Mouse (Mus musculus) embryonic facial prominence, embryonic 13.5 days (tissue): Measurements from ENCODE around the gene Ggnbp2. TPM values are rescaled to one million over a fixed set of nuclear protein-coding genes. Genes with fewer than 3 reads are reported as not detected.
"Not testable (repeated sequence)": the region's sequence is repeated elsewhere in the genome, so short reads cannot be mapped to it uniquely, and the experiment has no call there.

Experiments used
- ATAC-seq: fragments of 200-750 bp; cut with Nextera tagmentation; 2 replicates; pipeline ENCODE4 v1.8.0; 2017; ENCODE audit warnings: low read depth; ENCODE audit not compliant: insufficient number of reproducible peaks, insufficient read depth, low FRiP score, low TSS enrichment
- H3K27ac ChIP-seq: fragments of 300-500 bp; sonication (generic); 2 replicates; pipeline ENCODE4 v1.5.1; 2015; ENCODE audit warnings: moderate library complexity, mild to moderate bottlenecking, inconsistent platforms
- H3K27me3 ChIP-seq: fragments of 300-500 bp; sonication (generic); 2 replicates; pipeline ENCODE4 v1.6.1; 2015; ENCODE audit warnings: mild to moderate bottlenecking, inconsistent platforms
- H3K36me3 ChIP-seq: fragments of 300-500 bp; sonication (generic); 2 replicates; pipeline ENCODE4 v1.6.1; 2015; ENCODE audit warnings: mild to moderate bottlenecking, inconsistent platforms
- H3K4me1 ChIP-seq: fragments of 300-500 bp; sonication (generic); 2 replicates; pipeline ENCODE4 v1.6.1; 2015; ENCODE audit warnings: inconsistent platforms
- H3K4me2 ChIP-seq: fragments of 300-500 bp; sonication (generic); 2 replicates; pipeline ENCODE4 v1.6.1; 2015; ENCODE audit warnings: moderate library complexity, mild to moderate bottlenecking, inconsistent platforms
- H3K4me3 ChIP-seq: fragments of 300-500 bp; sonication (generic); 2 replicates; pipeline ENCODE4 v1.5.1; 2015; ENCODE audit warnings: mild to moderate bottlenecking, inconsistent platforms
- H3K9ac ChIP-seq: fragments of 300-500 bp; sonication (generic); 2 replicates; pipeline ENCODE4 v1.6.1; 2015; ENCODE audit warnings: mild to moderate bottlenecking, inconsistent platforms
- H3K9me3 ChIP-seq: fragments of 300-500 bp; sonication (generic); 2 replicates; pipeline ENCODE4 v1.6.1; 2016; ENCODE audit warnings: inconsistent platforms
- WGBS: fragments of 180-500 bp; shearing (Covaris S2); methylation state at CpG from one replicate; pipeline ENCODE4 v1.1.7; 2015; ENCODE audit warnings: mixed read lengths; 5-methylcytosine and 5-hydroxymethylcytosine counted together
- polyA plus RNA-seq: library from polyadenylated mRNA; unstranded; fragments of >200 nt; fragmentation: Nextera tagmentation; extraction: Ambion mirVana; gene quantifications from 2 replicates; pipeline ENCODE4 v1.2.1, GENCODE M21; 2015

The Ggnbp2 gene
- polyA plus RNA-seq, 1 experiment from 2014 or later: 71.8 TPM

DNA sequence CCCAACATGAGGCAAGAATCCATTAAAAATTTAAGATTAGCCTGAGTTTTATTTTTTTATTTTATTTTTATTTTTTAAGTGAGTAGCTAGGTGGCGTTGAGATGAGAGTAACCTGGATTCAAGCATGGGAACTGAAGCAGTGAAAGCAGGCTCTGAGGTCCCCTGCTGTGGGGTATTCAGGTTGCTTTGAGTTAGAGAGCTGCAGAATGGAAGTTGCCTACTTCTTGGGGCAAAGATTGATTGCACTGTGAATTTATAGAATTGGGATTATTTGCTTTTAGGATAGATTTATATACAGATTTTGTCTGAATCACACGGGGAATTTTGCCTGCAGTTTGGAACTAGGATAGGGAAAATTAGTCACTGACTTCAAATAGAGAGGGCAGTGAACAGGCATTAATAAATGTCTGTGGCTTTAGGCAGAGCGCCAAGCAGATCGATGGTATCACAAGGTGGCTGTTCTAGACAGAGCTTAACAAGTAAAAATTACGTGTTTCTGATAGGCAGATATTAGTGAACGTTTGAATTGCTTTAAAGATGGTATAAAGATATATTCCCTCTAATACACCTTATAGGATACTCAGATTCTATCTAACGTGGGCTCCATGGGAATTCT lies 23.0 kb downstream of the Ggnbp2 start:
- WGBS: 87% methylated on average over 7 of the region's 7 CpGs
- Histone ChIP-seq H3K4me3 (no peak overlapping the region), H3K9ac (no peak overlapping the region), H3K27ac (no peak overlapping the region), H3K4me1 (no peaks in the 10 kb centered on the region), H3K9me3 (no peaks in the 10 kb centered on the region), H3K4me2 (no peak overlapping the region), H3K27me3 (no peaks in the 10 kb centered on the region), H3K36me3 (peaks cover 72% of the 10 kb centered on the region)
- no peak for ATAC-seq

DNA sequence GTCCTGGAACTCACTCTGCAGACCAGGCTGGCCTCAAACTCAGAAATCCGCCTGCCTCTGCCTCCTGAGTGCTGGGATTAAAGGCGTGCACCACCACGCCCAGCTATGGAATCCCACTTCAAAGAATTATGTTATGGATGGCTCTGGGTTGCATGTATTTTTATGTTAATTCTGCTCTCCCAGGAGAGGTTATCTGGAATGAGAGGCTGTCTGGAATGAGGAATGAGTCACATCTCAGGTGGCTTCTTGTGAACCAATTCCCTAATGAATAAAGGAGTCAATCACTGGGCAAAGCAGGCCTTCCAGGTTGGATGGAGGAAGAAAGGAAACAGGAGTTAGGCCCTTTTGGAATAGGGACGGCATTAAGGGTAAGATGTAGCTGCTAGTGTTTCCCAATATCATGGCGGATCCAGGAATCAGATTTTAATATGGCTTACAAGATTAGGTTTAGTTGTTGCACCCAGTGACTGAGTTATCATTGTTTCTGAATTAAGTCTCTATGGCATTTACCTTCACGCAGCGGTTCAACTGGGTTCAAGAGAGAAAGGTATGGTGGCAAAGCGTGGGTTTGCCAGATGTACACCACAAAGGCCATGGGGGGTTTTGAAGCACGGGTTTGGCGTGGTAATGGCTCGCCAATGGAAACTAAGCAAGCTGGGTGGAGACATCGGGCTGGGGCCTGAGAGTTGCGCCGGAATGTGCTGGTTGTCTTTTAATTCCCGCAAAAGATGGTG lies 23.7 kb downstream of the Ggnbp2 start:
- ATAC-seq: no peak
- Histone ChIP-seq H3K4me1 (no peaks in the 10 kb centered on the region), H3K9me3 (no peaks in the 10 kb centered on the region), H3K4me3 (no peak overlapping the region), H3K9ac (no peak overlapping the region), H3K27ac (no peak overlapping the region), H3K4me2 (no peak overlapping the region), H3K27me3 (no peaks in the 10 kb centered on the region), H3K36me3 (peaks cover 67% of the 10 kb centered on the region)
- WGBS: 94% methylated on average over 15 of the region's 15 CpGs

DNA sequence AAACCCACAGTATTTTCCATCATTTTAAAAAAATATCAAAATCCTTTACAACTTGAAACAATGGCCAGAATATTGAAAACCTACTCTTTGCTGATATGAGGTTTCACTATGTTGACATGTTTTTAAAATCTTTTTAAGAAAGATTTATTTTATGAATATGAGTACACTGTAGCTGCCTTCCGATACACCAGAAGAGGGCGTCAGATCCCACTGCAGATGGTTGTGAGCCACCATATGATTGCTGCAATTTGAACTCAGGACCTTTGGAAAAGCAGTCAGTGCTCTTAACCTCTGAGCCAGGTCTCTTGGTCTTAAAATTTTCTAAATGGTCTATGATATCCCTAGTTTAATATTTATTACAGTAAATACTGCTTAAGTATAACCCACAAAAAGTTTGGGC lies 31.3 kb downstream of the Ggnbp2 start:
- H3K4me3 ChIP-seq: no peak overlapping the region
- H3K9ac ChIP-seq: no peak overlapping the region
- H3K4me1 ChIP-seq: no peaks in the 10 kb centered on the region
- ATAC-seq: no peak
- WGBS: 93% methylated on average over 2 of the region's 2 CpGs
- H3K36me3 ChIP-seq: peaks cover 69% of the 10 kb centered on the region
- H3K27me3 ChIP-seq: no peaks in the 10 kb centered on the region
- no peak overlapping the region for H3K27ac ChIP-seq
- H3K9me3 ChIP-seq: no peaks in the 10 kb centered on the region
- H3K4me2 ChIP-seq: no peak overlapping the region

DNA sequence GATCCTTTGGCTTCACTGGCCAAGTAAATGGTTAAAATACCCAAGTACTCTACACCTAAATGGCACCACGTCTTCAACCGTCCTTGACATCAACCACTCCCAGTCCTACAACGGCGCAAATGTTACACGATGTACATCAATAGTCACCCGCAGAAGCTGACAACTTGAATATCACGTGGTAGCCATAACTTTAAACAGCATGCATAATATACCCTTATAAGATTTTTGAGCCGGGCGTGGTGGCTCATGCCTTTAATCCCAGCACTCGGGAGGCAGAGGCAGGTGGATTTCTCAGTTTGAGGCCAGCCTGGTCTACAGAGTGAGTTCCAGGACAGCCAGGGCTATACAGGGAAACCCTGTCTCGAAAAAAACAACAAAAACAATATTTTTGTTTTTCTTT lies 41.1 kb downstream of the Ggnbp2 start:
- Histone ChIP-seq H3K9ac (peak overlapping the region; percentile 91), H3K27ac (peak overlapping the region; percentile 73; the same call in 1 of the 2 replicates), H3K4me1 (peaks cover 22% of the 10 kb centered on the region), H3K36me3 (peaks cover 36% of the 10 kb centered on the region), H3K4me2 (peak overlapping the region; percentile 86), H3K4me3 (peak overlapping the region; percentile 77)
- 73% methylated on average over 11 of the region's 11 CpGs for WGBS
- not testable (repeated sequence) for H3K27me3 ChIP-seq, ATAC-seq, H3K9me3 ChIP-seq

DNA sequence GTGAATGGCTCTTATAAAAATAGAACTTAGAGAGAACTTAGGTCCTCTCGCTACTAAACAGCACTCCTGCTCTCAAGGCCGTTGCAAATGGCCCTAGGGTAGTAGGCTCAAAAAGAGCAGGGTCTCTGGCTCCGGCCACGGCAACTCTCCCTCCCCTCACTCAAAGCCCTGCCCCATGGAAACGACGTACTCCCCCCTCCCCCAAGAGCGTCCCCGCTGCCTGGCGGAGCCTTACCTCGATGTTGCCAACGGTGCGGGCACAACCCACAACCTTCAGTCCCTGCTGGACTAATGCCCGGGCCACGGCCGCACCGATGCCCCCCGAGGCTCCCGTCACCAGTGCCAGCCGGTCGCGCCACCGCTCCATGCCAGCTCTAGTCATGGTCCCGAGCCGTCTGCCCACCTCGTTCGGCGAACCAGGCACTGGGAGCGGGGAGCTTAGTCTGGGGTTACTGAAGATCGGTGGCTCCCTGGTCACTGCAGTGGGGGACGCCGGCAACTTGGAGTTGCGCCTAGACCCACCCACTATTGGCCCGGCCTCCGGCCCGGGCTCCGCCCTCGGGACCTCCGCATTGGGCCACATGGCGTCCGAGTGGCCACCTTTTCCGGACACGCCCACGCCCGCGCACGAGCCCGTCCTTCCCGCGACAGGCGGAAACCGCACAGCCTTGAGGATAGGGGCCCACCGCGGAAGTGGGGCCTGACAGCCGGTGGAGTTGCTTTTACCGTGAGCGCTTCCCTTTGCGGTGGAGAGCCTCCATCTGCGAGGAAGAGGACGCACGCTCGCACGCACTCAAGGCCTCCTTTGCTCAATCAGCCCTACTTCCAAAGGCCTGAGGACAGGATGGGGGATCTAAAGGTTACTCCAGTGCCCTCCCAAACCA lies 41.9 kb downstream of the Ggnbp2 start, which contains the start of gene Dhrs11:
Dhrs11 (minus strand) TSS at position 479 of the 884 bp plus-strand sequence.
- under 1% methylated on average over 62 of the region's 62 CpGs for WGBS
- H3K4me2 ChIP-seq: peak within 1 kb of the TSS; percentile 86
- H3K9ac ChIP-seq: peak within 1 kb of the TSS; percentile 91
- peaks cover 22% of the 10 kb centered on the region for H3K4me1 ChIP-seq
- H3K36me3 ChIP-seq: peaks cover 28% of the 10 kb centered on the region
- peak within 1 kb of the TSS; percentile 77 for H3K4me3 ChIP-seq
- H3K9me3 ChIP-seq: no peaks in the 10 kb centered on the region
- H3K27ac ChIP-seq: peak within 1 kb of the TSS; percentile 73
- H3K27me3 ChIP-seq: no peaks in the 10 kb centered on the region
- peak; percentile 81 for ATAC-seq

DNA sequence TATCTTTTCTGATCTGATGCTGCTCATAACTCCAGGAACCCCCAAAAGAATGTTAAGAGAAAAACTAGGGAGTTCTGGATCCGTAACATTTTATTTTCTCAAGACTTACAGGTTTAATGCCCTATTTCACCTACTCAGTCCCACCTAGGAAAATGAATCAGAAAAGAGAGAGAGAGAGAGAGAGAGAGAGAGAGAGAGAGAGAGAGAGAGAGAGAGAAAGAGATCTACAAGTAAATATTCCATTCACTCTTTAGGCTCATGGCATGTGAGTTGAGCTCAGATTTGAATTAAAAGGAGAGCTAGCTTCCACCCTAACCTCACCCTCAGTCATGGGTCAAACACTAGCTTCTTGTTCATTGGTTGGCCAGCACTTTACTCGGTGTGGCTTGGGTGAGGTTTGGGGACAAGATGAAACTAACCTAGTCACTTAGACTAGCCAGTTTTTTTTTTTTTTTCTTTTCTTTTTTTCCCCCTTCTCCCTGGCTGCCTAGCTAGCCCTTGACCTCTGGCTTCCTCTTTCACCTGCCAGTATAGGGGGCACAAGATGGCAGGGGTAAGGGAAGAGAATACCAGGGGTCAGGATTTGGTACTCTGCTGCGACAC lies 42.6 kb downstream of the Ggnbp2 start:
- no peaks in the 10 kb centered on the region for H3K9me3 ChIP-seq
- H3K4me2 ChIP-seq: peak overlapping the region; percentile 86
- H3K36me3 ChIP-seq: peaks cover 23% of the 10 kb centered on the region
- peaks cover 22% of the 10 kb centered on the region for H3K4me1 ChIP-seq
- no peaks in the 10 kb centered on the region for H3K27me3 ChIP-seq
- no peak for ATAC-seq
- H3K27ac ChIP-seq: no peak overlapping the region
- H3K9ac ChIP-seq: peak overlapping the region; percentile 91
- WGBS: 47% methylated on average over 3 of the region's 3 CpGs
- peak overlapping the region; percentile 77 for H3K4me3 ChIP-seq

DNA sequence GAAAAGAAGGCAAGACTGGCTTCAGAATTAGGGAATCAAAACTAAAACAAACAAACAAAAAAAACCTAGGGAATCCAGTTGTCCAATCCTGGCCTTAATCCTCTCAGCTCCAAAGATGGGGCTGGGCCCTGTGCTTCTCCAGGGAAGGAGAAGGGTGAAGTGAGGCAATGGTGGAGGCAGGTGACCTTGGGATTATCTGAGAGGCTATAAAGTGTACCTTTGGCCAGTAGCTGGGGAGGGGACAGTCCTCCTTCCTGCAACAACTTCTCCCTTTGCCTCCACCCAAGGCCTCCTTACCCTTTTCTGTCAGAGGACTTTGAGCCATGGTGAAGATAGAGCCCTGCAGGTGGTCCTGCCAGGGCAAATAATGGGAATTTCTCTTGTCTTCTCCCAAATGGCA lies 43.1 kb downstream of the Ggnbp2 start:
- H3K27ac ChIP-seq: no peak overlapping the region
- H3K4me1 ChIP-seq: peaks cover 22% of the 10 kb centered on the region
- ATAC-seq: no peak
- peak overlapping the region; percentile 86 for H3K4me2 ChIP-seq
- 0 out of 2 replicates have a peak overlapping the region, but pooled peaks have one; percentile 32 for H3K9ac ChIP-seq
- H3K4me3 ChIP-seq: no peak overlapping the region
- H3K27me3 ChIP-seq: no peaks in the 10 kb centered on the region
- no peaks in the 10 kb centered on the region for H3K9me3 ChIP-seq
- peaks cover 20% of the 10 kb centered on the region for H3K36me3 ChIP-seq

DNA sequence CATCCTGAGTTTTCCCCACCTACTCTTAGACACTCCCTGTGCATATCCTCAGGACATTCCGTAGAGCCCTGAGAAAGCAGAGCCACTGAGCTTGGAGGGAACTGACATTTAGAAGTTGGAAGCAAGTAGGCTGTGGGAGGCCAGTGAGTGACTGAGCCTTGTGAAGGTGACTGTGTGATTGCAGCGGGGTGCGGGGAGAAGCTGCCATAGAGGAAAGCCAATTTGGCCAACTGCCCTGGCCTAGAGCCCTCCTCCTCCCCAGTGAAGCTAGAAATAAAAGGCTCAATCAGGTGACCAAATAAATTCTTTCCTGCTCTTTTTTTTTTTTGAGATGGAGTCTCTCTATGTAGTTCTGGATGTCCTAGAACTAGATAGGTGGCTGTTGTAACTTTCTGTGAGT lies 44.4 kb downstream of the Ggnbp2 start:
- Histone ChIP-seq H3K4me2 (no peak overlapping the region), H3K27me3 (no peaks in the 10 kb centered on the region), H3K36me3 (peaks cover 13% of the 10 kb centered on the region), H3K4me3 (no peak overlapping the region), H3K9ac (peak overlapping the region; percentile 27; the same call in 1 of the 2 replicates), H3K27ac (no peak overlapping the region; the same call in 1 of the 2 replicates), H3K9me3 (no peaks in the 10 kb centered on the region), H3K4me1 (peaks cover 22% of the 10 kb centered on the region)
- 81% methylated on average over 3 of the region's 3 CpGs for WGBS
- ATAC-seq: no peak

DNA sequence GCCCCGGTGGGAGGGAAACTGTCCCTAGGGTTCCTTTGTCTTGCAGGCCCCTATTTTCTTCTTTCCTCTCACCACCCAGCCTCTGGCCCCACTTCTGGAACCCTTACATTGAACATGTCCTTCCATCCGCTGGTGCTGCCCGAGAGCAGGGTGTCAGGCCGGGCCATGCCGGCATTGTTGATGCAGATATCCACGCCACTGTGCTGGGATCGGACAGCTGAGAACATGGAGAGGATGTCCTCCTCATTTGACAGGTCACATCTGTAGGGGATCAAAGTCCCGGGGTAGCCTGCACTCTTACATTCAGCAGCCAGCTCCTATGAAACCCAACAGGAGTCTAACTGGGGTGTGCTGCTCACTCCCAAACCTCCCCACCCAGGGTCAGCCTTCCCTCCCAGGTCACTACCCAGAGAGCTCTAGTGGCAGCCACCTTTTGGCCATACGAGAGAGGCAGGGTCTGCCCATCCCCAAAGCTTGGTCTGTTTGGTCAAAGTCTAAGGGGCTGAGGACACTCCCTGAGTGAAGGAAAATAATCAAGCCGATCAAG lies 45.3 kb downstream of the Ggnbp2 start:
- Histone ChIP-seq H3K4me1 (peaks cover 22% of the 10 kb centered on the region), H3K27me3 (no peaks in the 10 kb centered on the region), H3K36me3 (peaks cover 10% of the 10 kb centered on the region), H3K9me3 (no peaks in the 10 kb centered on the region), H3K9ac (no peak overlapping the region), H3K4me3 (no peak overlapping the region), H3K27ac (no peak overlapping the region), H3K4me2 (no peak overlapping the region)
- 89% methylated on average over 10 of the region's 10 CpGs for WGBS
- ATAC-seq: no peak

DNA sequence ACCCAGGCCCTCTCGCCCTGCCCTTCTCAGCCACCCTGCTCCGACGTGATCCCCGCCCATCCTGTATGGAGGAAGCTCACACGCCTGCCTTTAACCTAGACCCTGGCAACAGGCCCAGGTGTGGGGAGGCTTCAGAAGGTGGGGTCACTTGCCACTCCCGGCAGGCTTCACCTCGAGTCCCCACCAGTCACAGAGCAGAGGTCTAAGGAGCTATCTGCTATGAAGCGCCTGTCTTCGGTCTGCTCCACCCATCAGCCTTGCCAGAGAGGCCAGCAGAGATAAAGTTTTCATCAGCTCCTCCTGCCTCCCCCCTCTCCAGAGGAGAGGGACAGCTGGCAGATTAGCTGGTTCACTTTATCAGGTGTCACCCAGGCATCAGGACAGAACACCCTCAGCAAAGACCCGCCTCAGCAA lies 47.1 kb downstream of the Ggnbp2 start:
- no peak overlapping the region for H3K4me3 ChIP-seq
- H3K27me3 ChIP-seq: no peaks in the 10 kb centered on the region
- peaks cover 19% of the 10 kb centered on the region for H3K4me1 ChIP-seq
- no peak for ATAC-seq
- H3K9ac ChIP-seq: no peak overlapping the region
- no peaks in the 10 kb centered on the region for H3K9me3 ChIP-seq
- H3K27ac ChIP-seq: no peak overlapping the region
- no peak overlapping the region for H3K4me2 ChIP-seq
- H3K36me3 ChIP-seq: peaks cover 7% of the 10 kb centered on the region
- 67% methylated on average over 10 of the region's 10 CpGs for WGBS

DNA sequence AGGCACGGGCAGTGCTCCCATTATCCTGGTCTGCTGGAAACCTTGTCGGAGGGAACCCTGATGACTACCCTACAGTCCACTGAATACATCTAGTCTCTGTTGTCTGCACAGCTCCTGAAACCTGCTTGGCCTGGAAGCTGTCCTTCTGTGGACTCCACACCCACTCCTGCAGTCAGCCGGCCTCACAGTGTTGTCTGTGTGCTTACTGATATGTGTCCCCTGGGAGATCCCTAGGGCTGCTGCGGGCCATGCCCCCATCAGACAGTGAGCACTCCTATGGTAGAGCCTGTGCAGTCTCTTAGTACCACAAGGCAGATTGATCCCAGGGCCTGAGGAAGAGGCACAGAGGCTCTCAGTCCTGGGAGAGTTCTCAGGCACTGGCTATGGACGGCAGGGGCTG lies 48.1 kb downstream of the Ggnbp2 start:
- Histone ChIP-seq H3K27me3 (no peaks in the 10 kb centered on the region), H3K9ac (no peak overlapping the region), H3K9me3 (no peaks in the 10 kb centered on the region), H3K27ac (no peak overlapping the region), H3K4me1 (peaks cover 16% of the 10 kb centered on the region; the same call in 1 of the 2 replicates), H3K4me3 (no peak overlapping the region), H3K36me3 (peaks cover 7% of the 10 kb centered on the region), H3K4me2 (no peak overlapping the region)
- WGBS: 84% methylated on average over 5 of the region's 5 CpGs
- no peak for ATAC-seq
